Mouse (Mus musculus): ENCODE measurements around the gene Ipmk. TPM values are rescaled to one million over a fixed set of nuclear protein-coding genes. Genes with fewer than 3 reads are reported as not detected.
"Not testable (repeated sequence)": the region's sequence is repeated elsewhere in the genome, so short reads cannot be mapped to it uniquely, and the experiment has no call there.

Gene Ipmk
- total RNA-seq, 2 experiments from 2014 or later = 15.0 to 16.7 TPM

- no peak for DNase-seq
These were observed 79.8 kb downstream of the Ipmk start for GRCm38 (mm10) chr10:71427381-71427780.

- peak in 1 of 2 experiments; percentile 12 for DNase-seq
These were observed 80.8 kb downstream of the Ipmk start for GRCm38 (mm10) chr10:71428246-71428864.

GRCm38 (mm10) chr10:71430661-71431060, 83.1 kb downstream of the Ipmk start:
- DNase-seq = no peak

GRCm38 (mm10) chr10:71443086-71443485, 95.5 kb downstream of the Ipmk start:
- no peak for DNase-seq

- DNase-seq = no peak
These were observed 100.1 kb downstream of the Ipmk start for GRCm38 (mm10) chr10:71447661-71448060.

- DNase-seq = no peak
These were observed 100.7 kb downstream of the Ipmk start for GRCm38 (mm10) chr10:71448284-71448683.

- DNase-seq = no peak
These were observed 107.8 kb downstream of the Ipmk start for GRCm38 (mm10) chr10:71455355-71455754.

GRCm38 (mm10) chr10:71462371-71462770, 114.8 kb downstream of the Ipmk start:
- DNase-seq = not testable (repeated sequence)

- DNase-seq = no peak
These were observed 116.9 kb downstream of the Ipmk start for GRCm38 (mm10) chr10:71464417-71464816.

- no peak for DNase-seq
These were observed 120.8 kb downstream of the Ipmk start for GRCm38 (mm10) chr10:71468315-71468714.

- no peak for DNase-seq
These were observed 122.2 kb downstream of the Ipmk start for GRCm38 (mm10) chr10:71469751-71470150.

- no peak for DNase-seq
These were observed 124.5 kb downstream of the Ipmk start for GRCm38 (mm10) chr10:71472033-71472432.

- DNase-seq = no peak
These were observed 126.0 kb downstream of the Ipmk start for GRCm38 (mm10) chr10:71473590-71473989.

- no peak for DNase-seq
These were observed 129.0 kb downstream of the Ipmk start for GRCm38 (mm10) chr10:71476471-71477080.

- no peak for DNase-seq
These were observed 129.6 kb downstream of the Ipmk start for GRCm38 (mm10) chr10:71477147-71477546.

- DNase-seq = peak; percentile 25 to 75
These were observed 132.2 kb downstream of the Ipmk start for GRCm38 (mm10) chr10:71479700-71480325.

Other genes with a start within 250 kb of the Ipmk start
- 10 to 100 TPM; 11.8 to 13.1 TPM for gene Bicc1, start 188.1 kb upstream of the Ipmk start, total RNA-seq (2021)
- gene Tfam, start 109.5 kb upstream of the Ipmk start, total RNA-seq (2021) = 10 to 100 TPM; 65.6 to 73.7 TPM
- 10 to 100 TPM; 39.5 to 41.9 TPM for gene Ube2d1, start 62.5 kb upstream of the Ipmk start, total RNA-seq (2021)
- 100 to 1,000 TPM; 349 to 364 TPM for gene Cisd1, start 2.8 kb upstream of the Ipmk start, total RNA-seq (2021)

All from heart, adult 18-20 months (tissue).